Mouse (Mus musculus): ENCODE measurements around the gene Fbxl15.
A peak's percentile ranks its signal among the peaks of the same experiment; 100 is the strongest.

Gene Fbxl15

GRCm38 (mm10) chr19:46323716-46324115 lies 4.3 kb upstream of the Fbxl15 start:
- DNase-seq = no peak

DNA sequence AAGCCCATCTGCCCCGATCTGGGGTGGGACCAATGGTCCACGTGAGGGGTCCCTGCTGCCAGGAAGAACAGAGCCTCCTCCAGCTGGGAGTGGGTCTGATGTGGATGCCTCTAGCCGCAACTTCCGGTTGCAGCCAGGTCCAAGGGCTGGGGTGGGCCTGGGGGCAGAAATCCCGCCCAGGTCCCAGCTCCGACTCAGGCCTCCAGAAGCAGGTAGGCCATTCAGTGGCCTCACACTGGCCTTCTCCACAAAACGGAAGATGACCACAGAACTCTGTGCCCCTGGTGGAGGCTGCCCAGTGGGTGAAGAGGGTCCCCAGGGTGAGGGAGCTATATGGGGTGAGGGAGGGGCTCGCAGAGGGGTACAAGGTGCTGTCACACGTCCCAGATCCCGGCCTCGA lies 3.6 kb upstream of the Fbxl15 start:
- no peak for DNase-seq

DNA sequence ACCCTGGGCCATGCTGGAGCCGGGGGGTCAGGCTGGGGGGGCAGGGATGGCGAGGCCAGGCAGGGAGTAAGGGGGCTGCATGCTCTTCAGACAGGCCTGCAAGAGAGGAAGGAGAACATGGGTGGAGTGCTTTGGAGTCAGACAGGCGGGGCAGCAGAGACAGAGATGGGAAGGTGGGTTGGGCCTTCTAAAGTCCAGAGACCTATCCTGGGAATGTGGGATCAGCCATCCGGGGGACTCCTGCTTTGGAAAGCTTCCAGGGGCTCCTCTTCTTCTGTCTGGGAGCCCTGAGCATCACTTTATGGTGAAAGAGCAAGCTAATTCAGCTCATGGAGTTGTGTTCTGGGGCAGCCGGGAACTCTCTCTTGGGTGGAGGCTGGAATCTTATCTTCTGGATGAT lies 3.1 kb upstream of the Fbxl15 start:
- no peak for DNase-seq

DNA sequence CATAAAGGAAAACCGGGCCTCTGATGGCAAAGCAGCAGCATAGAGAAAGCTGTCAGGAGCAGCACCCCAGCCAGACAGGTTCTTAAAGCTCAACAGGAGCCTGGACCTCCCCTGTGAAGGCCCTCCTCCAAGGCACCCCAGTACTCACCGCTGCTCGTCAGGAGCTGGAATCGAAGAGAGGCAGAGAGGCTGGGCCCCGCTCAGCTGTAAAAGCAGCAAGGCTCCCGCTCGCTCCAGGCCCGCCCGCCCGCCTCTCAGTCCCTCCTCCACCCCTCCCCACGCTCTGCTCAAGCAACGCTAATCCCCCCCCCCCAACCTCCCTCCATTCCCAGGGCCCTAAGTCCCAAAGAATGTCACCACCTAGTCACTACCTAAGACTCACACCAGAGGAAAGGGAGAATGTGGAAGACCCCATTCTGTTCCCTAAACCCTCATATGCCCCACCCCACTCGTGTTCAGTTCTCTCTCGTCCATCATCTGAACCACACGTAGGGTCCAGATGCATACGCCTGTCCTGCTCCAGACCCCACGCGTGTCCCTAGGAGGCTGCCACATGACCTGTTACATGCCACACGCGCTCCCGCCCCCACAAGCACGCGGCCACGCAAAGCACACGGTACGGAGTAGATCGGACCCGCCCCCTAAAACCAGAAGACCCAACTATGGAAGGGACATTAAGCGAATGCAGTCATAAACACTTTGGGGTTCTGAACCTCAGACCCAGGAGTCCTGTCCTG lies 1.8 kb upstream of the Fbxl15 start:
- no peak for DNase-seq

GRCm38 (mm10) chr19:46326756-46327305 lies 1.2 kb upstream of the Fbxl15 start, which contains the start of gene Psd:
Gene Psd, minus strand, starts transcription at chr19:46327156.
- peak; percentile 75 for DNase-seq

GRCm38 (mm10) chr19:46327531-46328064 lies 386 bp upstream of the Fbxl15 start:
- no peak for DNase-seq

DNA sequence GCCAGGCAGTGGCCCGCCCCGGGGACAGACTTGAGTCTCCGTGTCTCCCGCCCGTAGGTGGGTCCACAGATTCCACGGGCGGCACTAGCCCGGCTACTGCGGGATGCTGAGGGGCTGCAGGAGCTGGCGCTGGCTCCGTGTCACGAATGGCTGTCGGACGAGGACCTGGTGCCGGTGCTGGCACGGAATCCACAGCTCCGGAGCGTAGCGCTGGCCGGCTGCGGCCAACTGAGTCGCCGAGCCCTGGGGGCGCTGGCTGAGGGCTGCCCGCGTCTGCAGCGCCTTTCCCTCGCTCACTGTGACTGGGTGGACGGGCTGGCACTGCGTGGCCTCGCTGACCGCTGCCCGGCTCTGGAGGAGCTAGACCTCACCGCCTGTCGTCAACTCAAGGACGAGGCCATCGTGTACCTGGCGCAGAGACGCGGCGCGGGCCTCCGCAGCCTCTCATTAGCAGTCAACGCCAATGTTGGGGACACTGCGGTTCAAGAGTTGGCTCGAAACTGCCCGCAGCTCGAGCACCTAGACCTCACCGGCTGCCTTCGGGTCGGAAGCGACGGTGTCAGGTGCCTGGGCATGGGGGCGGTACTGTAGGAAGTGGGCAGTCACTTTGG lies 1.2 kb downstream of the Fbxl15 start:
- peak; percentile 56 for DNase-seq

DNA sequence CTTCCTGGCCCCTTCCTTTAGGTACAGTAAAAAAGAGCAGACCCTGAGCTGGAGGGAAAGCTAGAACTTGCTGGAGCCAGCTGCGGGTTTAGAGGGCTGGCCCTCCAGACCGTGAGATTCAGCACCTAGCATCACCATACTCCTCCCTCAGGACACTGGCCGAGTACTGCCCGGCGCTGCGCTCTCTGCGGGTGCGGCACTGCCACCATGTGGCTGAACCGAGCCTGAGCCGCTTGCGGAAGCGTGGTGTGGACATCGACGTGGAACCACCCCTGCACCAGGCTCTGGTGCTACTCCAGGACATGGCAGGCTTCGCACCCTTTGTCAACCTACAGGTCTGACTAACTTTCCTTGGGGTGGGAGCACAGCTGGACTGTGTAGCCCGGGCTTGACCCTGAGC lies 2.0 kb downstream of the Fbxl15 start:
- DNase-seq = peak; percentile 93

- no peak for DNase-seq
Observed at GRCm38 (mm10) chr19:46330696-46331095, 2.7 kb downstream of the Fbxl15 start.

- DNase-seq = no peak
Observed at GRCm38 (mm10) chr19:46331326-46331725, 3.3 kb downstream of the Fbxl15 start.

DNA sequence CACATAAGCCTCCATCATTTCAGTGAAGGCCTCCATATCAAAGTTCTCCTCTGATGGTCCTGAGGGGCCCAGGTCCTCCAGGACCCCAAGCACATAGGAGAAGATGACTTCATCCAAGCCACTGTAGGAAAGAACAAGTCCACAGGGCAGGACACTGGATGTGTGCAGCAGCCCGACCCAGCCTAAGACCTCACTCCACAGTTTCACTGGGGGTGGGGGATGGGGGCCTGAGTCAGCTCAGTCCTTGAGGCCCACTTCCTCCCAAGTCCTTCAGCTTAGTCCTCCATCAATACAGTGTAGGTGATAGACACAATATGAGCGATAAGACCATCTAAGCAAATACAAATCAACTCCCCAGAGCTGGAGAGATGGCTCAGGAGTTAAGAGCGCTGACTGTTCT lies 4.0 kb downstream of the Fbxl15 start:
- no peak for DNase-seq

GRCm38 (mm10) chr19:46332721-46333339 lies 4.8 kb downstream of the Fbxl15 start:
- DNase-seq = no peak

GRCm38 (mm10) chr19:46333906-46334305 lies 5.9 kb downstream of the Fbxl15 start:
- no peak for DNase-seq

- DNase-seq = no peak
Observed at GRCm38 (mm10) chr19:46337719-46338330, 9.8 kb downstream of the Fbxl15 start.

DNA sequence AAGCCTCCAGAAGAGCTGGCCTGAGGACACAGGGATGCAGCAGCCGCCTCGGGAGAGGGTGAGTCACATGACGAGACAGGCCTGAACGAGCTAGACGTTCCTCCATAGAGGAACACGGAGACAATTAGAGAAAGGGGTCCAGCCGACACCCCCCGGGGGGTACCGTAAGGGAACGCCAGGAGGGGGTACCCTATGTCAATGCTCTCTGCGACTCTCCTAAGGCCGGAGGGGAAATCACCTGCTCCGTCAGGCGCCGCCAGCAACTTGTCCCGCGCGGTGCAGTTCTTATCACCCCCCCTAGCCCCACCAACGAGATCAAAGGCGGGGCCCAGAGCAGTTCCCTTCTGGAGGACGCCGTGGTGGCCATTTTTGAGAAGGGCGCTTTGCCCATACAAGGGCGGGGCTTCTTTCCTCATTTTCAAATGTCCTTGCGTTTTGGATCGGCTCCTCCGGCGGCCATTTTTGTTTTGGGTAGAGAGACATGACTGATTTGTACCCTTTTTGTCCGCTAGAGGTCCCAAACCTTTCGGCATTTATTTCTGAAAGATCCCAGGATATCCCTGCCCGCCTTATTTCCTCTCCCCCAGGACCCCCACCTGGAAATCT lies 10.4 kb downstream of the Fbxl15 start, which contains the start of gene Cuedc2:
Gene Cuedc2, minus strand, starts transcription at position 372 of the 606 bp plus-strand sequence.
- DNase-seq = peak; percentile 100

DNA sequence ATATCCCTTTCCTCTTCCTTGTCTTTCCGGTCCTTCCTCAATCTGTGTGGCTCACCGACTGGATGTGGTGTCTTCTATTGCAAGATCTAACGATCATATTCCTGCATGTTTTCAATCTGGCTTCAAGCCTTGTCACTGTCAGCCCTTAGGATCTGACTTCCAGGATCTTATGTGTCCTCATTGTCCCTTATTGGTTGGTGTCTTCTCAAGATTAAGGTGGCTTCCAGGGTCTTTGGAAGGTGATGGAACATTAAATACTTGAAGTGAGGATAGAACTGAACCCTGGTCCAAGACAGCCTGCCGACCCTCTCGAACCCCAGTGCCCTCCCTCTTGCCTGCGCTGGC lies 10.9 kb downstream of the Fbxl15 start:
- DNase-seq = no peak

DNA sequence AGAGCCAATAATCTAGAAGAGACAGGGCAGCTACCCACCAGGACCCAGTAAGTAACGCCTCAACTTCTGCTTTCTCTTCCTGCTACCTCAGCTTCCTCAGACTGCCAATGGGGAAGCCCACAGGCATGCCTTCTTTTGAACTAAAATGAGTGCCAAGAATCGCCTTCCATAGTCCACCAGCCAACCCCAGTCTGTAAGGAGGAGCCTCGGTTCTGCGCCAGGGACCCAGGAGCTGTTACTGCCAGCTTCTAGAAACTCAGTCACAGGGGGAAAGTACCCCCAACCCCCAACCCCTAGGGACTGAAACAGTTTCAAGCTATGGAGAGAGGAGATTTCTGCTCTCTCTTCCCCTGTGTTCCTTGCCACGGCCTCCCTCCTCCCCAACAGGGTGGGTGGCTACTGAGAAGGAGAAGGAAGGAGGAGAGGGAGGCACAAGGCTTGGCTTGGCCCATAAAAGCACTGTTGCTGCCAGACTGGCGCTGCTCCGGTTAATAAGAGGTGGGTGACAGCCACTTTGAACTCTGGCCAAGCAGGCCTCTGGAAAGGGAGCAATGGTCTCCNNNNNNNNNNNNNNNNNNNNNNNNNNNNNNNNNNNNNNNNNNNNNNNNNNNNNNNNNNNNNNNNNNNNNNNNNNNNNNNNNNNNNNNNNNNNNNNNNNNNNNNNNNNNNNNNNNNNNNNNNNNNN lies 11.4 kb downstream of the Fbxl15 start:
- no peak for DNase-seq

DNA sequence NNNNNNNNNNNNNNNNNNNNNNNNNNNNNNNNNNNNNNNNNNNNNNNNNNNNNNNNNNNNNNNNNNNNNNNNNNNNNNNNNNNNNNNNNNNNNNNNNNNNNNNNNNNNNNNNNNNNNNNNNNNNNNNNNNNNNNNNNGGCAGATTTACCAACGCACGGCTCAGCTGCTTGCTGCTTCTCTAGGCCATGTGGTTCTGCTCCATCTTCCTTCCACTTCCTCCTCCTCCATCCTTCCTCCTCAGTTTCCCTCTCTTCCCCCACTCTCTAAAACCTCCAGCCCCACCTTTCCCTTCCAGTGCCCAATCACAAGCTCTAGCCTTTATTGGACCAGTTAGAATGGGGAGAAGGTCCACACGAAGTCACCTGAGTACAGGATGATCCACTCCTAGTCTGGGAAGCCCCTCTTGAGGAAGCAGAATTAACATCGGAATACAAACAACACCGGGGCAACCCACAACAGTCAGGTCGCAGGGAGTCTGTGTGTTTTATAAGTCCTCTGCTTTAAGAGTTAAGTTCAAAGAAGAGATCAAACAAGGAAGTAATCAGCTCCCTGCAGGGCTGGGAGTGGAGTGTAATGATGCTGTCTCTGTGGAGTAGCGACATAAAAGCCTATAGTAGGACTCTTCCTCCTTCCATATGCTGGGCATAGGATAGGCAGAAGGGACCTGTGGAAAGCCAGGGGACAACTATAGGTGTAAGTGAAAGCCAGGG lies 16.9 kb downstream of the Fbxl15 start:
- DNase-seq = no peak

- DNase-seq = no peak
Observed at GRCm38 (mm10) chr19:46347146-46347545, 19.2 kb downstream of the Fbxl15 start.

GRCm38 (mm10) chr19:46347936-46348668 lies 20.1 kb downstream of the Fbxl15 start:
- DNase-seq = no peak
